Mouse (Mus musculus): Measurements from ENCODE around the gene Sds. TPM values are rescaled to one million over a fixed set of nuclear protein-coding genes. Genes with fewer than 3 reads are reported as not detected.
"Not testable (repeated sequence)": the region's sequence is repeated elsewhere in the genome, so short reads cannot be mapped to it uniquely, and the experiment has no call there.

Sds gene
- polyA plus RNA-seq, 1 experiment, result not detected

GRCm38 (mm10) chr5:120483399-120483798 is 7.1 kb downstream of the Sds start:
- no peak for DNase-seq (ENCODE audit: extremely low spot score in 1 of 2, low spot score in 1 of 2)

GRCm38 (mm10) chr5:120487844-120488243 is 11.5 kb downstream of the Sds start:
- DNase-seq (ENCODE audit: extremely low spot score in 1 of 2, low spot score in 1 of 2), result no peak

- DNase-seq (ENCODE audit: extremely low spot score in 1 of 2, low spot score in 1 of 2), result peak in 1 of 2 experiments; percentile 52
These were observed 14.4 kb downstream of the Sds start for GRCm38 (mm10) chr5:120490679-120491192.

GRCm38 (mm10) chr5:120492437-120492836 is 16.1 kb downstream of the Sds start:
- DNase-seq (ENCODE audit: extremely low spot score in 1 of 2, low spot score in 1 of 2), result peak in 1 of 2 experiments; percentile 58

- DNase-seq (ENCODE audit: extremely low spot score in 1 of 2, low spot score in 1 of 2), result no peak
These were observed 17.1 kb downstream of the Sds start for GRCm38 (mm10) chr5:120493440-120493839.

GRCm38 (mm10) chr5:120493873-120494395 is 17.6 kb downstream of the Sds start:
- DNase-seq (ENCODE audit: extremely low spot score in 1 of 2, low spot score in 1 of 2), result no peak

- DNase-seq (ENCODE audit: extremely low spot score in 1 of 2, low spot score in 1 of 2), result peak in 1 of 2 experiments; percentile 32
These were observed 18.9 kb downstream of the Sds start for GRCm38 (mm10) chr5:120495064-120495702.

- no peak for DNase-seq (ENCODE audit: extremely low spot score in 1 of 2, low spot score in 1 of 2)
These were observed 19.4 kb downstream of the Sds start for GRCm38 (mm10) chr5:120495703-120496226.

- DNase-seq (ENCODE audit: extremely low spot score in 1 of 2, low spot score in 1 of 2), result no peak
These were observed 20.7 kb downstream of the Sds start for GRCm38 (mm10) chr5:120497071-120497470.

- DNase-seq (ENCODE audit: extremely low spot score in 1 of 2, low spot score in 1 of 2), result no peak
These were observed 22.9 kb downstream of the Sds start for GRCm38 (mm10) chr5:120499202-120499601.

- DNase-seq (ENCODE audit: extremely low spot score in 1 of 2, low spot score in 1 of 2), result not testable (repeated sequence)
These were observed 24.3 kb downstream of the Sds start for GRCm38 (mm10) chr5:120500609-120501008.

GRCm38 (mm10) chr5:120502147-120502621 is 25.9 kb downstream of the Sds start:
- DNase-seq (ENCODE audit: extremely low spot score in 1 of 2, low spot score in 1 of 2), result peak in 1 of 2 experiments; percentile 39

- DNase-seq (ENCODE audit: extremely low spot score in 1 of 2, low spot score in 1 of 2), result peak in 1 of 2 experiments; percentile 24
These were observed 26.4 kb downstream of the Sds start for GRCm38 (mm10) chr5:120502675-120503143.

- DNase-seq (ENCODE audit: extremely low spot score in 1 of 2, low spot score in 1 of 2), result peak in 1 of 2 experiments; percentile 83
These were observed 26.9 kb downstream of the Sds start, which contains the start of gene Plbd2 for GRCm38 (mm10) chr5:120503144-120503795. Gene Plbd2 (minus strand): TSS chr5:120503625.

GRCm38 (mm10) chr5:120505368-120505767 is 29.0 kb downstream of the Sds start:
- peak in 1 of 2 experiments; percentile 82 for DNase-seq (ENCODE audit: extremely low spot score in 1 of 2, low spot score in 1 of 2)

- DNase-seq (ENCODE audit: extremely low spot score in 1 of 2, low spot score in 1 of 2), result no peak
These were observed 29.5 kb downstream of the Sds start for GRCm38 (mm10) chr5:120505781-120506180.

- no peak for DNase-seq (ENCODE audit: extremely low spot score in 1 of 2, low spot score in 1 of 2)
These were observed 30.2 kb downstream of the Sds start for GRCm38 (mm10) chr5:120506490-120506889.

- DNase-seq (ENCODE audit: extremely low spot score in 1 of 2, low spot score in 1 of 2), result no peak
These were observed 31.0 kb downstream of the Sds start for GRCm38 (mm10) chr5:120507311-120507710.

- DNase-seq (ENCODE audit: extremely low spot score in 1 of 2, low spot score in 1 of 2), result peak; percentile 67 to 88
These were observed 34.8 kb downstream of the Sds start, which contains the start of gene Slc8b1 for GRCm38 (mm10) chr5:120510982-120511642. Gene Slc8b1 (plus strand): TSS chr5:120511168.

- no peak for DNase-seq (ENCODE audit: extremely low spot score in 1 of 2, low spot score in 1 of 2)
These were observed 35.4 kb downstream of the Sds start for GRCm38 (mm10) chr5:120511643-120512220.
